Mouse (Mus musculus): Measurements from ENCODE around the gene Dok1. TPM values are rescaled to one million over a fixed set of nuclear protein-coding genes. Genes with fewer than 3 reads are reported as not detected.

Dok1 gene
- polyA plus RNA-seq, 1 experiment from 2014 or later, result 8.3 TPM

DNA sequence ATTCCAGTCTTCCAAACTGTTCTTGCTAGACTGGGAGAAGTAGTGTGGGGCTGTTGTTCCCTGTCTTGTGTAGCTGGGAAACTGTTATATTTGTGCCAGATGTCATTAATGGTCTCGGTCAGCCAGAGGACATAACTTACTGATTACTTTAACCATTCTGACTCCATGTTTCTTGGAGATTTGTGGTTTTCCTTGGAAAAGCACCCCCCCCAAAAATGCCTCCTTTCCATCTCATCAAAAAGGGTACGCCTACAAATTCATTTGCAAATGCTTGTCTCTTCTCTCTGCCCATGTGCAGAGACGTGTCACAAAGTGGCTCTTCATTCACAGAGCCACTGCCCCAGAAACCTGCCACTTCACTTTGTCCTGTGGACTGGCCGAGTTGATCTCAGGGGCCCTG, 8.8 kb downstream of the Dok1 start:
- Histone ChIP-seq H3K36me3 (no peaks in the 10 kb centered on the region), H3K9me3 (no peaks in the 10 kb centered on the region), H3K9ac (replicated peaks) (no peak overlapping the region), H3K27ac (replicated peaks) (no peak overlapping the region), H3K4me1 (no peaks in the 10 kb centered on the region), H3K4me2 (replicated peaks) (no peak overlapping the region), H3K4me3 (no peak overlapping the region), H3K27me3 (peaks cover 28% of the 10 kb centered on the region)
- no peak for ATAC-seq (ENCODE audit: low FRiP score, low read depth)
- 68% methylated on average over 4 of the region's 4 CpGs for WGBS

DNA sequence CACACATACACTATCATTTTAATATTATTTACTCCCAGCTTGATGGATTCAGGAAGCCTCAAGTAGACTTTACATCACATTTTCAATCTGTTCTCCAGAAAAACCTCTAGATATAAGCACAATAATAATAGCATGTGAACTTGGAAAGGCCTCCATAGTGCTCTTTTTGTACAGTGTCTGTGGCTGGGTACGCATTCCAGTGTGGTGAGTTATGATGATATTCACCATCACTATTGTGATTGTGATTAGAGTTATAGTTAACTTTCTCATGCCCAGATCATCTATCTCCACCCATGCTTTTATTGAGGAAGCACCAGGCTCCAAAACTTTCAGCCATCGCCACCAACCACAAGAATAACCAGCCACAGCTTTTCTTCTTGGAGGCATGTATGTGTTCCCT, 9.5 kb downstream of the Dok1 start:
- H3K4me2 ChIP-seq (replicated peaks), result no peak overlapping the region
- no peaks in the 10 kb centered on the region for H3K9me3 ChIP-seq
- 99% methylated on average over 2 of the region's 2 CpGs for WGBS
- no peak overlapping the region for H3K9ac ChIP-seq (replicated peaks)
- no peaks in the 10 kb centered on the region for H3K36me3 ChIP-seq
- H3K27ac ChIP-seq (replicated peaks), result no peak overlapping the region
- ATAC-seq (ENCODE audit: low FRiP score, low read depth), result no peak
- no peak overlapping the region for H3K4me3 ChIP-seq
- peaks cover 22% of the 10 kb centered on the region for H3K27me3 ChIP-seq
- no peaks in the 10 kb centered on the region for H3K4me1 ChIP-seq

DNA sequence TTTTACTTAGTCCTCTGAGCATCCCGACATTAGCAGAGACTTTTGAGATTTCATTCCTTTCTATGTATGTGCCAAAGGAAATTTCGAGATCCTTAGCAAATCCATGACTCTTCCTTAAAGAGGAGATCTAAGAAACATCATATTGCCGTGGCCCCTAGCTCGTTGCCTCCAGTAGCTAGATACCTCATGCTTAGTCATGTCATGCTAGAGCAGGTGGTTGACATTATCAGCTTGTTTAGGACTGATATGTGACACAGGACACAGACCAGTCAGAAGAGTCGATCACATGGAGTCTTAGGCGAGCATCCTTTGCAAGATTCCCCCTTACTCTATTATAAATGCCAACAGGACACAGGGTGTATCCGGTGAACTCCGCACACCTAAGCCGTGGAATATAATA, 10.3 kb downstream of the Dok1 start:
- peaks cover 14% of the 10 kb centered on the region for H3K27me3 ChIP-seq
- H3K4me2 ChIP-seq (replicated peaks), result no peak overlapping the region
- no peak overlapping the region for H3K4me3 ChIP-seq
- no peaks in the 10 kb centered on the region for H3K36me3 ChIP-seq
- no peak overlapping the region for H3K9ac ChIP-seq (replicated peaks)
- no peak for ATAC-seq (ENCODE audit: low FRiP score, low read depth)
- H3K4me1 ChIP-seq, result no peaks in the 10 kb centered on the region
- H3K27ac ChIP-seq (replicated peaks), result no peak overlapping the region
- WGBS, result 84% methylated on average over 9 of the region's 9 CpGs
- no peaks in the 10 kb centered on the region for H3K9me3 ChIP-seq

DNA sequence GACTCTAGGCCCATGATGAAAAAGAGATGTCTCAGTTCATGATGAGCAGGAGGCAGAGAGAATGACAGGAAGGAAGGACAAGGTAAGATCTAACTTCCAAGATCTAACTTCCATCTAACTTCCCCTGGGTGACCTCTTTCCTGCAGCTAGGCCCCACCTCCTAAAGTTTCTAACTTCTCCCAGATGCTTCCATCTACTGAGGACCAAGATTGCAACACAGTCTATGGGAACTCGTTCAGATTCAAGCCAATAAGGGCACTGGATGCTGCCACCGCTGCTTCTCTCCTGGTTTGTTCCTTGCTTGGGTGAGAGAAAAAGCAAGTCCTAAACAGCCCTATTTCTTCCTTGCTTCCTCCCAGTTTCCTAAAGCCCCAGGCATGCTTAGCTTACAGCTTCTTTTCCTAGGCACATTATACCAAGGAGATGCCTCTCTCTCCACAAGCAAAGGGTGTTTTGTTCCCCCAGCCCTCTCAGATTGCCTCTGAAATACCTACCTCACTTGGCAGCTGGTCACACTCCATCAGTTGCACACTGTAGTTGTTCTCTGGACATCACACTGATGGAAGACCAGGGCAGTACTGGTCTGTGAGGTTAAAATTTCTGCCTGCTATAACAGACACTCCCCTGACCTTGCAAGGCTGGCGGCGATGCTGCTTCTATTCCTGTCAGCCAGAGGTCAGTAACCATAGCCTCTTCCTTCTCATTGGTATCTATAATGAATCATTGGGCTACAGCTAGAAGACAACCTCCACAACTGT, 12.3 kb downstream of the Dok1 start:
- Histone ChIP-seq H3K9ac (replicated peaks) (no peak overlapping the region), H3K9me3 (no peaks in the 10 kb centered on the region), H3K4me1 (no peaks in the 10 kb centered on the region), H3K27ac (replicated peaks) (no peak overlapping the region), H3K4me2 (replicated peaks) (no peak overlapping the region), H3K36me3 (no peaks in the 10 kb centered on the region), H3K27me3 (peaks cover 8% of the 10 kb centered on the region; the same call in 1 of the 2 replicates), H3K4me3 (no peak overlapping the region)
- no peak for ATAC-seq (ENCODE audit: low FRiP score, low read depth)
- WGBS, result 90% methylated on average over 4 of the region's 4 CpGs

DNA sequence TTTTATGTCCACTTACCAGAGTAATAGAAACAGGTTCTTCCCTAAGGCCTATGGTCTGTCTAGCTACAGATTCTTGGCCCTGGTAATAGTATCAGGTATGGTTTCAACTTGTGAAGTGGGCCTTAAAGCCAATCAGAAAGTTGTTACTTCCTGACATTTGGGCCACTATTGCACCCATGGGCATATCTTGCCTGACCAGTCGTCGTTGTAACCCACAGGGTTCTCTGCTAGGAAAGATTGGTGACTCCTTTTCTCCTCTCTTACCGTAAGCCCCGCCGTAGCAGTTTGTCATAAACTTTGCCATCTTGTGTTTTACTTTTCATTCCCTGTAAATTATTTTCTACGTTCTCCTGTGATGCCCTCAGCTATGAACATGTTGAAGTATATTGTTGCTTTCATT, 13.2 kb downstream of the Dok1 start:
- no peak for ATAC-seq (ENCODE audit: low FRiP score, low read depth)

DNA sequence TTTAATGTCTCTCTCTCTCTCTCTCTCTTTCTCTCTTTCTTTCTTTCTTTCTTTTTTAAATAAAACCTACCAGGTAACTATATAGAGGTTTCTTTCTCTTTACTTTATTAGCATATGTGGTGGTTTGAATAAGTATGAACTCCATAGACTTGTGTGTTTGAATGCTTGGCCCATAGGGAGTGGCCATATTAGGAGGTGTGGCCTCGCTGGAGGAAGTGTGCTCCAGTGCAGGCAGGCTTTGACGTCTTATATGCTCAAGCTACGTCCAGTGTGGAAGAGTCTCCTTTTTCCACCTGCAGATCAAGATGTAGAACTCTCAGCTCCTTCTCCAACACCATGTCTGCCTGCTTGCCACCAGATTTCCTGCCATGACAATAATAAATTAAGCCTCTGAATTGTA, 14.2 kb downstream of the Dok1 start:
- Histone ChIP-seq H3K27ac (replicated peaks) (no peak overlapping the region), H3K9me3 (no peaks in the 10 kb centered on the region), H3K4me3 (no peak overlapping the region), H3K27me3 (0 out of 2 replicates have a peak, but pooled peaks cover 3% of the 10 kb centered on the region), H3K9ac (replicated peaks) (no peak overlapping the region), H3K36me3 (no peaks in the 10 kb centered on the region), H3K4me2 (replicated peaks) (no peak overlapping the region), H3K4me1 (no peaks in the 10 kb centered on the region)
- 75% methylated on average over 3 of the region's 3 CpGs for WGBS
- no peak for ATAC-seq (ENCODE audit: low FRiP score, low read depth)

More for the DNA sequence above, 13.2 kb downstream of the Dok1 start:
- WGBS, result 93% methylated on average over 6 of the region's 6 CpGs
- no peaks in the 10 kb centered on the region for H3K9me3 ChIP-seq
- H3K9ac ChIP-seq (replicated peaks), result no peak overlapping the region
- no peak overlapping the region for H3K4me2 ChIP-seq (replicated peaks)
- no peaks in the 10 kb centered on the region for H3K4me1 ChIP-seq
- H3K36me3 ChIP-seq, result no peaks in the 10 kb centered on the region
- peaks cover 6% of the 10 kb centered on the region; the same call in 1 of the 2 replicates for H3K27me3 ChIP-seq
- no peak overlapping the region for H3K4me3 ChIP-seq
- no peak overlapping the region for H3K27ac ChIP-seq (replicated peaks)

DNA sequence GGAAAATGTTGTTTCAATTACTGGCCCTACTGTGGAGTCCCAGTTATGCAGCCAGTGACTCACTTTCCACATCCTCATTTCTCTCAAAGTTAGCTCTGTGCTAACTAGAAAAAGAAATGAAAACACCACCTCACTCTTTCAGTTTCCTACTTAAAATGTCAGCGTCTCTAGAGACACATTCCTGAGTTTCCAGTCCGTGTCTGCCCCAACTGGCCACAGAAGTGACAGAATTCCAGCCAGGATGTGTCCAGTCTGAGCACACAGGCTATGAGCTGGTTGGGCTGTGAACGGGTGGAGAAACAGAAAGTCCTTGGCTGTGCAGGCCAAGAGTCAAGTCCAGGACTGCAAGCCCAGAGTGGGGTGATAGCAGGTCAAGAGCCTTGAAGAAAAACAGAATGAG, 16.1 kb downstream of the Dok1 start:
- Histone ChIP-seq H3K27ac (replicated peaks) (no peak overlapping the region), H3K4me3 (no peak overlapping the region), H3K36me3 (no peaks in the 10 kb centered on the region), H3K9ac (replicated peaks) (no peak overlapping the region), H3K4me2 (replicated peaks) (no peak overlapping the region), H3K4me1 (no peaks in the 10 kb centered on the region), H3K27me3 (no peaks in the 10 kb centered on the region), H3K9me3 (no peaks in the 10 kb centered on the region)
- ATAC-seq (ENCODE audit: low FRiP score, low read depth), result no peak
- WGBS, result 72% methylated on average over 3 of the region's 3 CpGs

DNA sequence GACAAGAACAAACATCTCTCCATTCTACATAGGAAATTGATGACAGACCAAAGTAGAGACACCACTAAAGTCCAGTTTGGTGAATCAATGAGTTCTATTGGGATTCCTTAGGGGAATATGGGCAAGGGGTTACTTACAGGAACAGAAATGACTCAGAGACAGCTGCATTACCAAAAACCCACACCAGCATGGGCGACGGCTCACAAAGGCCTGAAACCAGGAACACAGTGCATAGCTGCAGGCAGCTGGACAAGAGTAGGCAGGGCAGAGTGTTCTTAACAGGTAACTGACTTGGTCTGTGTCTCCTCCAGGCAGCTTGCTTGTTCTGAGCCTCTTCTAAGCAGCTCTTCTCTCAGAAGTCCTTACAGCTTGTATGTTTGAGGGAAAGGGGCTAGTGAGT, 17.5 kb downstream of the Dok1 start:
- H3K27ac ChIP-seq (replicated peaks), result no peak overlapping the region
- no peak overlapping the region for H3K4me3 ChIP-seq
- no peaks in the 10 kb centered on the region for H3K36me3 ChIP-seq
- no peak overlapping the region for H3K4me2 ChIP-seq (replicated peaks)
- WGBS, result 88% methylated on average over 2 of the region's 2 CpGs
- no peak for ATAC-seq (ENCODE audit: low FRiP score, low read depth)
- no peaks in the 10 kb centered on the region for H3K4me1 ChIP-seq
- H3K27me3 ChIP-seq, result no peaks in the 10 kb centered on the region
- H3K9ac ChIP-seq (replicated peaks), result no peak overlapping the region
- H3K9me3 ChIP-seq, result no peaks in the 10 kb centered on the region

DNA sequence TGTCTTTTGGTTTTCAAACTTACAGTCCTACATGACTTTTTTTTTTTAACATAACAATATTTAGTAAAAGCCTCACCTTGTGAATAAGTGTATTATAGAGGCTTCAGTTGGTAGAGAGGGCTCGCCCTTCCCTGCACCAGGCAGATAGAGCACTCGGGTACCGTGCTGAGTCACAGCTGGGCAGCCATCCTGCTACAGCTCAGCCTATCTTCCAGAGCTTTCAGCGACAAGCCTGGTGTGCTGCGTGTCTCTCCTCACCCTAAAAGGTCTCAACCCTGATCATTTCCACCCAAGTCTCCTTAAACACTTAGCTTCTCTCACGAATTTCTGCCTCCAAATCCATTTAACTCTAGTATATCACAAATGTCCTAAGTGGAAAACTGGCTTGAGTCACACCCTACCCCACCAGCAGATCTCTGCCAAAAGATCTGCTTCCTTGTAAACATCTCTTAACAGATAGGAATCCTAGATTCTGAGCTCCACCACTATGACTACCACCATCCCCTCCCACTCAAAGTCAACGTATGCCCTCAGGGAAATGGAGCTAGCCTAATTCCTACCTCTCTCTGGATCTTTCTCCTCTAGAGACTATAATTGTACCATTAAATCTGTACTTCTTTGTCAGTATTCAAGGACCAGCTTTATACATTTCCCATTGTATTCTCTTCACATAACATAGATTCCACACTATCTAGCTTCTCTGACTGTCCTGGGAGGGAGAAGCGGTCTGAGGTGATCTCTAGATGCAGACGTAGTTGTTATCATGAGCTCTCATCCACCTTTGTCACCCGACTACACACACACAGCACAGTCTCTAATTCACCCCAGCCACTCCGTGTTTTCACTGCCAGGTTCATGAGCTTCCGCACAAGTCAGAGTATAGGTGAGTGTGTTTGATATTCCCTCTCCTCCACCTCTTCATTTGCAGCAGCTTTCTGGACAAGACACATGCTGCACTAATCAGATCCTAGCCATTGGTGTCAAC, 18.5 kb downstream of the Dok1 start:
- no peak for ATAC-seq (ENCODE audit: low FRiP score, low read depth)
- Histone ChIP-seq H3K4me1 (no peaks in the 10 kb centered on the region), H3K27me3 (no peaks in the 10 kb centered on the region), H3K4me3 (no peak overlapping the region), H3K27ac (replicated peaks) (no peak overlapping the region), H3K36me3 (no peaks in the 10 kb centered on the region), H3K9me3 (no peaks in the 10 kb centered on the region), H3K4me2 (replicated peaks) (no peak overlapping the region), H3K9ac (replicated peaks) (no peak overlapping the region)
- WGBS, result 78% methylated on average over 12 of the region's 12 CpGs

DNA sequence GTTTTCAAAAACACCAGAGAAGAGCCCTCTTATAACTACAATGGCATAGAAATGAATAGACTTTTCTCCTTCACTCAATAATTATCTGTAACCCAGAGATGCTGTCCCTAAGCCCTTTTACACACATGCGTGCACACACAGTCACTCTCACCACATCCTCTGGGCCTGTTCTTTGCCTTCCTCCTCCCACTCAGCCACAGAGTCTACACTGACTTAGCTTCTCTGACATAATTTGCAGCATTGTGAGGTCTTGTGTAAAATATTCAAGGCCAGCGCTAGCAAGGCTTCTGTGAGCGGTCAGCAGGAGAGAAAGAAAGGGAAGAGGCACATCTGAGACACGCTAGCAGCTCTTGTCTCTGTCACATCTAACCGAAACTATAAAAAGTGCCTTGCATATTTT, 19.8 kb downstream of the Dok1 start:
- Histone ChIP-seq H3K4me1 (no peaks in the 10 kb centered on the region), H3K9me3 (no peaks in the 10 kb centered on the region), H3K36me3 (no peaks in the 10 kb centered on the region), H3K9ac (replicated peaks) (no peak overlapping the region), H3K27me3 (no peaks in the 10 kb centered on the region), H3K27ac (replicated peaks) (no peak overlapping the region), H3K4me3 (no peak overlapping the region), H3K4me2 (replicated peaks) (no peak overlapping the region)
- ATAC-seq (ENCODE audit: low FRiP score, low read depth), result no peak
- 77% methylated on average over 5 of the region's 5 CpGs for WGBS

DNA sequence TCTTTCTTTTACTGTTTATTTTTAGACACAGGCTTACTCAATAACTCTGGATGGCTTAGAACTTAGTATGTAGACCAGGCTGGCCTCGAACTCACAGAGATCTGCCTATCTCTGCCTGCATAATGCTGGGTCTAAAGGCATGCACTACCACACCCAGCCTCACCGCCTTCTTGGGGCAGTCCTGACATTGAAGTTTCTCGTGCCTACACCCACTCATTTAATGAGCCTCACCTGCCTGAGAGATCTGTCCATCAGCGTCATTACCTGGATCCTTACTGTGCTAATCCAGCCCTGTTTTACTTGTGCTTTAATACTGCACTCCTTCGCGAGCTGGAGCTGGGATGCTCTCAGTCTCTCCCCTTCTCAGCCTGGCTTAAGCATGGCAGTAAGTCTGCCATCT, 21.5 kb downstream of the Dok1 start:
- WGBS, result 71% methylated on average over 6 of the region's 6 CpGs
- Histone ChIP-seq H3K36me3 (no peaks in the 10 kb centered on the region), H3K27ac (replicated peaks) (no peak overlapping the region), H3K4me1 (no peaks in the 10 kb centered on the region), H3K4me3 (no peak overlapping the region), H3K4me2 (replicated peaks) (no peak overlapping the region), H3K9ac (replicated peaks) (no peak overlapping the region), H3K27me3 (no peaks in the 10 kb centered on the region), H3K9me3 (no peaks in the 10 kb centered on the region)
- ATAC-seq (ENCODE audit: low FRiP score, low read depth), result no peak

DNA sequence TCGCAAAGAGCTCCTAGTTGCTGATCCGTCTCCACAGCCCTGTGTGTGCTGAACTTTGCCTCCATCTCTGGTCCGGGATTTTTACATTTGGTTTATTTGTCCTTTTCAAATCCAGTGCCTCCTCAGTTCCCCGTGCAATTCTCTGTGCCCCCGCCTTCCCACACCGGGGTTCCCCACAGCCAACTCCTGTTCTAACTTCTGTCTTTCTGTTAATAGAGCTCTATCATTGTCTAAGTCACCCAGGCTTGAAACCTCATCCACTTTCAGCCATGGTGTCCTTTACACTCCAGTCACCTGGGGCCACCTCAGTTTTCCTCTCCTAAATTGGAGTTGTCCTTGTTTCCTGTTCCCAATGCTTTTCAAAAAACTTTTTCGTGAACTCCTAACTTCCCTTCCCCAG, 22.0 kb downstream of the Dok1 start:
- no peaks in the 10 kb centered on the region for H3K36me3 ChIP-seq
- 86% methylated on average over 7 of the region's 7 CpGs for WGBS
- H3K4me1 ChIP-seq, result no peaks in the 10 kb centered on the region
- H3K4me2 ChIP-seq (replicated peaks), result no peak overlapping the region
- H3K27me3 ChIP-seq, result no peaks in the 10 kb centered on the region
- no peak overlapping the region for H3K9ac ChIP-seq (replicated peaks)
- no peak overlapping the region for H3K27ac ChIP-seq (replicated peaks)
- no peaks in the 10 kb centered on the region for H3K9me3 ChIP-seq
- no peak overlapping the region for H3K4me3 ChIP-seq
- no peak for ATAC-seq (ENCODE audit: low FRiP score, low read depth)
